Mouse (Mus musculus): ENCODE results near the gene Tnks2.
"Not testable (repeated sequence)": the region's sequence is repeated elsewhere in the genome, so short reads cannot be mapped to it uniquely, and the experiment has no call there.

The Tnks2 gene

GRCm38 (mm10) chr19:36833788-36834531 lies at the start of gene Tnks2:
Gene Tnks2, plus strand, starts transcription at chr19:36834232.
- DNase-seq (ENCODE audit: low spot score) = peak; percentile 98

- DNase-seq (ENCODE audit: low spot score) = no peak
These were observed 43.9 kb upstream of the Tnks2 start for GRCm38 (mm10) chr19:36789873-36790733.

GRCm38 (mm10) chr19:36792589-36792988 lies 41.4 kb upstream of the Tnks2 start:
- DNase-seq (ENCODE audit: low spot score) = no peak

- DNase-seq (ENCODE audit: low spot score) = no peak
These were observed 40.6 kb upstream of the Tnks2 start for GRCm38 (mm10) chr19:36793450-36793849.

GRCm38 (mm10) chr19:36794008-36794407 lies 40.0 kb upstream of the Tnks2 start:
- no peak for DNase-seq (ENCODE audit: low spot score)

- DNase-seq (ENCODE audit: low spot score) = no peak
These were observed 38.8 kb upstream of the Tnks2 start for GRCm38 (mm10) chr19:36795277-36795676.

- peak; percentile 88 for DNase-seq (ENCODE audit: low spot score)
These were observed 37.1 kb upstream of the Tnks2 start for GRCm38 (mm10) chr19:36796931-36797330.

- no peak for DNase-seq (ENCODE audit: low spot score)
These were observed 33.7 kb upstream of the Tnks2 start for GRCm38 (mm10) chr19:36800288-36800687.

GRCm38 (mm10) chr19:36801856-36802641 lies 32.0 kb upstream of the Tnks2 start:
- no peak for DNase-seq (ENCODE audit: low spot score)

GRCm38 (mm10) chr19:36803403-36803802 lies 30.6 kb upstream of the Tnks2 start:
- no peak for DNase-seq (ENCODE audit: low spot score)

GRCm38 (mm10) chr19:36806842-36807241 lies 27.2 kb upstream of the Tnks2 start:
- DNase-seq (ENCODE audit: low spot score) = no peak

- DNase-seq (ENCODE audit: low spot score) = peak; percentile 82
These were observed 25.5 kb upstream of the Tnks2 start for GRCm38 (mm10) chr19:36808426-36809105.

- no peak for DNase-seq (ENCODE audit: low spot score)
These were observed 24.4 kb upstream of the Tnks2 start for GRCm38 (mm10) chr19:36809476-36810168.

GRCm38 (mm10) chr19:36812011-36812410 lies 22.0 kb upstream of the Tnks2 start:
- no peak for DNase-seq (ENCODE audit: low spot score)

- DNase-seq (ENCODE audit: low spot score) = no peak
These were observed 18.4 kb upstream of the Tnks2 start for GRCm38 (mm10) chr19:36815396-36816271.

GRCm38 (mm10) chr19:36818141-36818885 lies 15.7 kb upstream of the Tnks2 start:
- no peak for DNase-seq (ENCODE audit: low spot score)

GRCm38 (mm10) chr19:36819199-36819598 lies 14.8 kb upstream of the Tnks2 start:
- DNase-seq (ENCODE audit: low spot score) = no peak

- DNase-seq (ENCODE audit: low spot score) = no peak
These were observed 13.6 kb upstream of the Tnks2 start for GRCm38 (mm10) chr19:36820469-36820868.

- DNase-seq (ENCODE audit: low spot score) = not testable (repeated sequence)
These were observed 12.7 kb upstream of the Tnks2 start for GRCm38 (mm10) chr19:36821301-36821700.

Data from yolk sac, embryonic 10.5 days (tissue).